Mouse (Mus musculus) monocyte, adult 2 months (primary cell): ENCODE measurements around the gene Gramd1b.

Experiments
- DNase-seq, 2 experiments: peaks; one replicate each; pipeline ENCODE4 v3.0.0; 2022; ENCODE audit warnings: low spot score in 2 of 2, low read depth in 1 of 2

The Gramd1b gene

DNA sequence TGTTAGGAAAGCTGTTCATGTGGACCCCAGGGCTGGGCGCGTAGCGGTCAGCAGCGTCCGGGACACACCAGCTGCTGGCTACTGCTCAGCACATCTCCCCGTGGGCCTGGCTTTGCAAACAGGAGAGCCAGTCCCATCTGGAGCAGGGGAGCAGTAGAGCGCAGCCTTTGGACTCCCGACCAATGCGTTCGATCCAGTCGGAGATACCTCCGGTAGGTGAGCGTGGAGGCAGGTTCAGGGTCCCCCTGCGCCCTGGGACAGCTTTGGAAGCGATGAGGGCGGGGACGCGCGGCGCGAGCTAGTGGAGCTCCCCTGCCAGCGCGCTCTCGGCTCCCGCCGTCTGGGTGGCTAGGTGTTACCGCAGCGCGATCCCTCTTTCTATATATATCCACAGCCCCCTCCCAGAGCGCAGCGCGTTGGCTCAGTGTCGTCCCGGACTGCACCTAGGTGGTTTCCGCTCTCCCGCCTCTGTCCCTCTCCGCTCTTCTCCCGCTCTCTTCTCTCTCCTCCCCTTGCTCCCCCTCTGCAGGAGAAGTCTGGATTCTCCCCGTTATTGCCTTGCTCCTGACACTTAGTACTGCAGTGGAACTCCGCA lies at the start of gene Gramd1b:
TSS of gene Gramd1b (minus strand) at position 357 of the 595 bp plus-strand sequence.
- no peak for DNase-seq

DNA sequence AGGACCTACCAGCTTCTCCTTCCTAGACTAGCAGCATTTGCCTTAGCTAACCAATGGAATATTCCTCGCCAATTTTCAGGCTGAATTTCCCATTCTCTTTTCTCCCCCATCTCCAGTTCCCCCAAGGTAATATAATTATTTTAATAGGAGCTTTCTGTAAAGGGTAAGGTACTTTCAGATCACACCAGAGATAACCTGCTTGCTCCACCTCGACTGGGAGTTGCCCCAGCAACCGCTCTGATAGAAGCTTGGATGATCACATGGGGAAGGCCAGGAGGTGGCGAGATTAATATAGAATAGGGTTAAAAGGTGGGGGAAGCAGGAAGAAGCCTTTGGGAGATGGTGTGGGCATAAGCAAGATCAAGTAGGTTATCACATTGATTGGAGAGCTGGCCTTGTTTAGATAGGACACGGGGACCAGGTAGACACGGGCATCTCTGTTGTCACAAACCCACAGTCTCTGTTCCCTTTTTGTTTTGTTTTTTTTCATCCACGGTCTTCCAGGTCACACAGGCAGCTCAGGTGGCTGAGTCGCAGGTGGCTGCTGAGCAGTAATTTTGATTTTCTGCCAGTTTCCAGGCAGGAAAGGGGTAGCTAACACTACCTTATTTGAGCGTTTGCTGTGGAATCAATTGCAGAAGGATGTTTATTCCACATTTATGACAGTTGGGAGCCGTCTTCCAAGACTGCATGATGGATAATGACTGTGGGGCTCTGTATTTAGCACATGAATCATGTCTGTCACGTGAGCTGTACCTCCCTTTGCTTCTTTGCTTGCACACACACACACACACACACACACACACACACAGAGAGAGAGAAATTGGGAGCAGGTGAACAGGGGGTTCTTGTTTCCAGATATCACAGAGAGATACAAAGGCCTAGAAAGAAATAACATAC lies 47.8 kb upstream of the Gramd1b start:
- DNase-seq, result no peak

DNA sequence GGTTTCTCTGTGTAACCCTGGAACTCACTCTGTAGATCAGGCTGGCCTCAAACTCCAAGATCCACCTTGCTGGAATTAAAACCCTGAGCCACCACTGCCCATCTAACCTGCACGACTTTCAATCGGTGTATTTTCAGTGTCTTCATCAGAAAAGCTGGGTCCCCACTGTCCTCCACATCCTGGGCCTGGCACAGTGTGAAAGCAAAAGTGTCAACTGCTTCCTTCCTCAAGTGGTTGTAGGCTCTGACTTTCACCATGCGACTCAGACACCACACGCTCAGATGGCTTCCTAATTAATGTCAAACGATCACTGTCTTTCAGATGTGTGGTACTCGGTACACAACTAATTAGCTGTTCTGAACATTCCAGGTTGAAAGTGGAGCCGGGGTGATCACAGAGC lies 45.9 kb upstream of the Gramd1b start:
- DNase-seq, result peak; percentile 3 to 14

DNA sequence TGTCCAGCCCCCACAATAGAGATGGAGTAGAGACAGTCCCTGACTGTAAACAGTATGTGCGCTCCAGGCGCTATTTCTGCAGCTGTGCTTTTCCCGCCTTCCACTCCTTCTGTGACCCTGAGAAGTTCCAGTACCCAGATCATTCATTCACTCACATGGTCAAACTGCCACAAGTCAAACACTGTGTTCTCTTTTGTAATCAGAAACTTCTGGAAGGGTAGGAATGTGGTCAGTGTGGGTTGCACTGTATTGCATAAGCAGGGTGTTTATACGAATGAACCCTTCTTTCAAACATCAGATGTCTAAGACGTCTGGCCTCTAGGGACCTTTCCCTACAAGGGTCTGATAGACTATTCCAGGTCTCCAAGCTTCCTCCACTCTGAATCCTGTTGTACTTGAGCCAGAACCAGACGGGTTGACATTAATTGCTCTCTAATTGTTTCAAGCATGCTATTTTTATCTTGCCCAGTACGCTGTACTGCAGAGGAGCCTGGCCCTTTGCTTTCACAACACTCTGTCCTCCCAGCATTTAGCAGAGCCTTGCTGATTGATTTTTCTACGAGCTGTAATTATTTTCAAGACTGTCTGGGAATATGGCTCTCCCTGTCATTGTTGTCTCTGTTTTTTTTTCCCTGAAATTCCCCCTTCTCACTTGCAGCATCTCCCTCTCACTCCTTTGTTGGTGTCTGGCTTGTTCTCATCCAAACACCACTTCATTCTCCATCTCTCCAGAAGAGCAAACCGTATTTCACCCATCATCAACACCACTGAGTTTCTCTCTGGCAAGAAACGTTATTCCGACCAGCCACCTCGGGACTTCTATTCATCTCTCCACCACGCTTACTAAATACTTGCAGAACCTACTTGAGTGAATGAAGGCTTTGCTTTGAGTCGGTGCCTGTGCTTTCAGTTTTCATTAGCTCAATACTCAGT lies 44.1 kb upstream of the Gramd1b start:
- peak; percentile 3 to 60 for DNase-seq

DNA sequence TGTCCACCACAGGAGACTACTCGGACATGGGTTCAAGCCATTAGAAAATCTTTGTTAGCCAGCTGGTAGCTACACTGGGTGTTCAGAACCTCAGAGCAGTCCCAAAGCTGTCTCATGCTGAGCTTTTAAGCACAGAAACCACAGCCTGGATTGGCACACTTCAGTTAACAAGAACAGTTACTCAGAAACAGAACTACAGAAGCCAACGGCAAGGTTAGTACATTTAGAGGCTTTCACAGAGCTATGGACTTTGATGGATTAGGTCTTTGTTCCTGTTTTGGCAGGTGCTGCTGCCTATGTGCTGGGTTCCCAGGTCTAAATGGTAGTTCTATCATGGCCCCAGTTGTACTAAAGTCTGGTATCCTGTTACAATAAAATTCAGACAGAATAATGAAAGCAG lies 40.1 kb upstream of the Gramd1b start:
- no peak for DNase-seq

DNA sequence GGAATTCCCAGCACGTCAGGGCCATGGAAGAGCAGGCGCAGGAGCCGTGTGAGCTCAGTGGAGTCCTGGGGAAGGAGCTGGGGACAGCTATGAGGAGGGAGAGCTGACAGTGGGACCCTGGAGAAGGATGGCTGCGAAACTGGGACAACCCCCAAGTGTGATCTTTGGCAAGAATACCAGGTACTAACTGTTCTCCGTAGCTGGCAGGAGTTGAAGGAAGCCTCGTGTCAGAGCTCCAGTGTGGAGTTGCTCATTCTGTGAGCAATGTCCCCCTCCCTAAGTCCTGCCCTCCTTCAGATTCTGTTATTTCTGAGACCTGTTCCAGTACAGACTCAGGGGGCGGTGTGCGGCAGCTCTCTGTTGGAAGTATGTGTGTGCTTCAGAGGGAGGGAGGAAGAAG lies 36.9 kb upstream of the Gramd1b start:
- no peak for DNase-seq

DNA sequence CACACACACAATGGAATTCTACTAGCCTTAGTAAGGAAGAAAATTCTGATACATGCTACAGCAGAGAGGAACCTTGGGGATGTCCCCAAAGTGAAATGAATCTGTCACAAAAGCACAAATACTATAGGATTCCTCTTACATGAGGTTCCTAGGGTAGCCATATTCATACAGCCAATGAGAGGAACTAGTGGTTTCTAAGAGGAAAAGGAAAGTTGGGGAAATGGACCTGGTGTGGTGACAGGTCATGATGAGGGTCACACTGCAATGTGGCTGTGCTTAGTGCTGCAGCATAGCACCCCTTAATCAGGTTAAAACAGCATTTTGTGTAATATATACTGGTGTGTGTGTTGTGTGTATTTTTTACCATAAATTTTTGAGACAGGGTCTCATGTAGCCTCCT lies 32.6 kb upstream of the Gramd1b start:
- no peak for DNase-seq

DNA sequence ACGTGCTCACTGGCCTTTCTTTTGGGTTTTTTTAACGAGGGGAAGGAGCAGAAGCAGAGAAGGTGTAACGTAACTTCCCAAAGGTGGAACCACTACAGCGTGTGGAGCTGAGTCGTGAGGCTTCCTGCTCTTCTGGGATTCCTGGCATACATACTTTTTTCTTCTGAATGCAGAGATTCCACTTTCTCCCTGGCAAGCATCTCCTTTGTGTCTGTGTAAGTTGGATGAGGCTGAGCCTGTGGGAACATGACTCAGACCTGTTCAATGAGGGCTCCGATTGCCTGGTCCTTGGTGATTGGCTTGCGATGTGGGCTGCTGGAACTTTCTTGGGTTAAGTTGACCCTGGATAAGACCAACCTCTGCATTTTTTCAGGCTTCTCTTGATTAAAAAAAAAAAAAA lies 28.5 kb upstream of the Gramd1b start:
- DNase-seq, result no peak

DNA sequence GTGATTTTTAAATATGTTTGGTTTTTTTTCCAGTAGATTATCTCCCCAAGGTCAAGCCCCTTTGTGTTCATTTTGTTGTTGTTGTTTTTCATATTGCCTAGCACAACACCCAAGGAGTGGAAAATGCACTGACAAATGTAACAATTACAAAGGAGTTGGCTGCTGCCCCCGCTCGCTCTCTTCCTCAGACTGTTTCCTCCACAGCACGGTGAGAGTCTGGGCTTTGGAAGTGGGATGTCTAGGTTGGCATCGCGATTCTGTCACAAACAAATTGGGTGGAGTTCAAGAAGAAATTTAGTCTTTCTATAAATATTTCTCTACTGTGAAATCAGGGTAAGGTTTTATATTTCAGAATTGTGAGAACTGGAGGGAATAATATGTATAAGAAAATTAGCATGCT lies 26.6 kb upstream of the Gramd1b start:
- no peak for DNase-seq

DNA sequence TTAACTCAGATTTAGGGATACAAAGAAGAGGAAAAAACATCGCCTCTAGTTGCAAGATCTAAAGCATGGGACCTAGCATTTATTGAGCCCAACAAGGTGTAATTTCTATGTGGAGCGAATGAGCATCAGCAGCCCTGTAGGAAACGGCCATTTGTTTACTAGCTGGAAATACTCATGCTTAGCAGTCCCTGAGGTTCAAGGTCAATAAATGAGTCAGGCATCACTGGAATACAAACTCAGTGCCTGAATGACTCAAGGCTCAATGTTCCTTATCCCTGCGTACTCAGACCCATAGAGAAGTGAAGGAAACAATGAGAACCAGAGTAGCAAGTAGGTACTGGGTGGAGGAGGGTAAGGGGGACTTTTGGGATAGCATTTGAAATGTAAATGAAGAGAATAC lies 25.2 kb upstream of the Gramd1b start:
- DNase-seq, result no peak

DNA sequence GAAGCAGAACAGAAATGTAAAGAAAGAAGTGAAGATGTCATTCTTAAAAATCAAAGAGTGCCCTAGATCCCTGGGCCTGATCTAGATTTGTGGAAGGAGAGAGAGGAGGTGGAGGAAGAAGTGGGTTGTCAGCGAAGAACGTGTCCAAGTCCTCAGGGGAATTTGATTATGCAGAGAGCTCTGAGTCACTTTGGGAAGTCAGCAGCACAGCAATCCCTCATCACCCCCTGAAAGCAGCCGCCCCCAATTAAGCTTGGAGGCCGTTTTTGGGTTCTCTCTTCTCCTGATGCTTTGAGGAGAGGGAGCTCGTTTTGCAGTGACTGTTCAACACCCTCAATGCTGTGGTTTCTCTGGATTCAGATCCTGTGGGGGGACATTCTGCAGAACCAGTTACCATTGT lies 24.1 kb upstream of the Gramd1b start:
- no peak for DNase-seq

DNA sequence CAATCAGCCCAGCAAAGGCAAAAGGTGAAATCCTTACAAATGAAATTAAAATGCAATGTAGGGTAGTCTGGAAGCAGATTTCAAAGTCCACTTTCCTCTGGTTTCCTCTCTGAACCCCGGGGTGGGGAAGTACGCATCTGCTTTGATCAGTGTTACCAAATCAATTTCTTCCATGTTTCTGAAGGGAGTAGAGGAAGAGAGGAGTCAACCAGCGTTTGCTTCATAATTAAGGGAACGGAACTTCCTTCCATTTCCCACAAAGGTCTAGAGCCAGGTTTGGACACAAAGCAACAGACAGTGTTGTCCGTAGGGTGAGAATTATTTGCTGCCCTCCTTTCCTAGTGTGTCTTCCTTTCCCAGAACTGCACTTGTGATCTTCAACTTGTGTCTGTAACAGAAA lies 16.7 kb upstream of the Gramd1b start:
- DNase-seq, result no peak

DNA sequence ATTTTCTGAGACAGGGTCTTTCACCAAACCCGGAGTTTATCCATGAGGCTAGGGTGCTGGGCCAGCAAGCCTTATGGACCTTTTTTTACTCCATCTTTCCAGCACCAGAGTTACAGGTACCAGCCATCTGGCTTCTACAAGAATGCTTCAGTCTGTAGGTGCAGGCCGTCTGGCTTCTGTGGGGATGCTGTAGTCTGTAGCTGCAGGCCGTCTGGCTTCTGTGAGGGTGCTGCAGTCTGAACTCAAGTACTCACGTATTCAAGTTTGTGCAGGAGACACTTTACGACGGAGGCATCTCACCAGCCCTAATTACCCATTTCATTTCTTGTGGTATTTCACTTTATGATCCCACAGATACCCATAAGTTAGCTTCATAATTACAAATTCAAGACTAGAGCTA lies 14.0 kb upstream of the Gramd1b start:
- no peak for DNase-seq

DNA sequence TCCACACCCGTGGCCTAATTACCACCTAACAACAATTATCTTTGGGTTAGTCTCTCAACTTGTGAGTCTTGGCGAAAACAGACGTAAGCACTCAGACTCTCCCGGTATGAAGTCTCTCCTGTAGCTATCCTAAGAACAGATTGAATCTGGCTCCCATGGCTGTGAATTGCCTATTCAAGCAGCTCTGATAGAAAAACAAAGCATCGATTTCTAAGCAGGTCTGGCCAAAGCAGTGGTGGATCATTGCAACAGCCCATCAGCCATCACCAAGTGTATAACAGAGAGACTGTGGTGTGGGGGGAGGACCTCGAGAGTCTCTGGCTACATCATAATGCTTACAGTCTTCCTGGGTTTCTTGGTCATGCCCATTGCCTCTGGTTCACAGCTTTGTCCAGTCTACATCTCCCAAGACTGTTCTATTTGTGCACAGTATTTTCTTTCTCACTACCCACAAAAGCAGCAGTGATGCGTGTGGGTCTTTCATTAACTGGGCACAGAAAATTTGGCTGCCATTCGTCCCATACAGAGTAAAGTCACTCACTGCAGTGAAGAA lies 8.5 kb upstream of the Gramd1b start:
- DNase-seq, result no peak

DNA sequence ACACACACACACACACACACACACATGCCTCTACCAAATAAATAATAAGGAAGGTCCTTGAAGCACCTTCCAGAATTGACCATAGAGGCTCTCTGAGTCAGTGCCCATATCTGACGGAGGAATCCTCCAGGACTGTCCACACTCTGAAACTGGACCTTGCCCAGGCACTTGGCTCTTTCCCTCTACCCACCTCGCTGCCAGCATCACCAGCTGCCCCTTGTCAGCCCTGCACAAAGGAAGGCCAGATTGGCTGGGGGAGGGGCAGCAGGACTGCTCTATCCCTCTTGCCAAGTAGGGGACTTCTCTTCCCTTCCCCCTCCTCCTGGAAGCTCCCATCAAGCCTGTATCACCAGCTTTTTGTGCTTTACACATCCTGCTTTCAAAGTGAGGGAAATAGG lies 6.5 kb upstream of the Gramd1b start:
- DNase-seq, result no peak

DNA sequence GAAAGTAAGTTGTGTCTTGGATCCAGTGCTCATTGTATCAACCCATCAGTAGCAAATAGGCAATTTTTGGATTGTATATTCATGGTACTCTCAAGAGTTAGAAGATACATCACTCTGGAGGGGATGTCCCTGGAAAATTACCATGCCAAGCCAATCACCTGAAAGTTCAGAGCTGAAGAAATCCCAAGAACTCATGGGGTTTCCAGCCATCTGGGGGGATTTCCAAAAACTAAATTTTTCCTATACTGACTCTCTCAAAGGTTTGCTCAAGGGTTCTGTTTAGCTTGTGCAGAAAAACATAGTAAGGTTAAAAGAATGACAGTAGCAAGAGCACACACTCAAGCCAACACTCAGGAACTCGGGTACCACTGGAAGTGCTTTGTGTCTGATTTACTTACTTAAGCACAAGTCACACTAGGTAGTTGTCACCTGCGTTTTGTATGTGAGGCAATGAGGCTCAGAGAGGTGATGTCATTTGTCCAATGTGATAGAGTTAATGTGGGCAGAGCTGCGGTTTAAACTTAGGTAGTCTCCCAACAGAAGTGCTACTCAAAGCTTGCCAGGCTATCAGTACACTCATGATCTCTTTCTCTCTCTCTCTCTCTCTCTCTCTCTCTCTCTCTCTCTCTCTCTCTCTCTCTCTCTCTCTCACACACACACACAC lies 6.0 kb upstream of the Gramd1b start:
- DNase-seq, result no peak

DNA sequence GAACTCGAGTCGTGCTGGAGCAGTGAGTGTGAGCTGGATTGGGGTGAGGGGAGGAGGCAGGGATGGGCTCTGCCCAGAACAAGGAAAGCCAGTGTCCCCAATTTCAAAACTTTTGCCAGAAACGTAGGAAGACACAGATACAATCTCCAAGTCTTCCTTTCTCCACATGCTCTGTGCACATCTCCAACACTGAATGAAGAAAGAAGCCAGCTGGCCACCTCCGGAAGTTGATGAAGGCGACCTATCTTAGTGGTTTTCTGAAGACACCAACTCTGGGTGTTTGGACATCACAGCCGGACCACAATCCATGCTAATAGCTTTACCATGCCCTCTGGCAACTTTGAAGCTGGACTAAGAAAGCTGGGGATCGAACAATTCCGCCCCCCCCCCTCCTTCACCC lies 647 bp downstream of the Gramd1b start:
- no peak for DNase-seq

DNA sequence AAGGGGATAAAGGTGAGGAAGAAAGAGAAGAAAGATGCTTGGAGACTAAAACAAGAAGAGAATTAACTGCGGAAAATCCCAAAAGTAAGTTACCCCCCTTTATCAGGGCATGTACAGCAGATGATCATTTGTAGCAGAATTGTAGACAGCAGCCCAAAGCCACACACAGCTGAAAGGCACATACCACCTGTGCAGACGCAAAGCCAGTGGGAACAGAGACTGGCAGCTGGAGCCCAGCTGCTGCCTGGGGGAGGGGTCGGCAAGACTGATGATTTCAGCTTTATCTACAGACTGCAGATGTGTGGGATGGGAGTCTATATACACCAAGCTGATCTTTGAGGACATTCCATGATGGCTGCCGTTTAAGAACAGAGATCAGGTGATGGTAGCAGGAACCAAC lies 2.5 kb downstream of the Gramd1b start:
- DNase-seq, result no peak

DNA sequence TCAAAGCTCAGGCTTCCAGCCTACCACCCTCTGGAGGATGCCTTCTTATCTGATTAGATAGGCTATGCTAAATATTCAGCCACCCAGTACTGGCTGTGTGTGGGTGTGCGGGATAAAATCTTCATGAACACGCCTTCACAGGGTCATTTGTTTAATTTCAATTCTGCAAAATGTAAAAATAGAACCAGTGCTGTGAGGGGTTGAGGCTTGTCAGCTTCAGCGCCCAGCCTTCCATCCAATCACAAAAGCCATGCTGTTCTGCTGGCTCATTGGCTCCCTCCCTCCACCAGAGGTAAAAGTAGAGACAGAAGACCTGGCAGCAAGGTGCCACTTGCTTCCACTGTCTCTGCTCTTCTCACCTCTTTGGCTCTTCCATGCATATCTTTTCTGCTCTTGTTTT lies 4.3 kb downstream of the Gramd1b start:
- no peak for DNase-seq

DNA sequence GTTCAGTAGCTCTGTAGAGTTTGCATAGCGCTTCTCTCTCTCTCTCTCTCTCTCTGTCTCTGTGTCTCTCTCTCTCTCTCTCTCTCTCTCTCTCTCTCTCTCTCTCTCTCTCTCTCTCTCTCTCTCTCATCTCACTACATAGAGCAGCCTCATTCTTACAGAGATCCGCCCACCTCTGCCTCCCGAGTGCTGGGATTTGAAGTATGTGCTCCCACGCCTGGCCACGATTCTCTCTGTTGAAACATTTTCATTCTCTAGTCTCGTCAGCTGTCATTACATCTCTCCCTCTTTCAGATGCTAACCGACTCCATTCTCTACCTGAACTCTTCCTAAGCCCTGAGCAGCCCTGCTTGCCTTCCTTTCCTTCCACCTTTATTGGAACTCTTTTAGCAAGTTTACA lies 9.0 kb downstream of the Gramd1b start:
- no peak for DNase-seq

DNA sequence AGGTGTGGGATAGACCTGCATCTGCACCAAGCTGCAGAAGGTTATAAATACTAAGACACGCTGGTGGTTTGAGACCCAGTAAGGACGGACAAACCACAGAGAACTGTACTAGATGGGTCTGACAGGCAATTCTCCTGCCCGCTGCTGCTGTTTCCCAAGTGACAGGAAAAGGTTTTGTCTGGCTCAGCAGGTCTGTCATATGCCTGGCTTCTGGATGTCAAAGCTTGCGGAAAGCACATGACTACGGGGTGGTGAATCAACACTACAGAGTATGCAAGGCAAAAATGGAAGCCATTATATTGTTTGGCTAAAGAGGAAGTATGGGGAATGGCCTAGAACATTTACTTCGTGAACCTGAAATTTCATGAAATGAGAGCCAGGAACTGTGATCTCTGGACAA lies 10.1 kb downstream of the Gramd1b start:
- DNase-seq, result no peak
